Mouse (Mus musculus): ENCODE data around the gene Spata31d1a.
"Not testable (repeated sequence)": the region's sequence is repeated elsewhere in the genome, so short reads cannot be mapped to it uniquely, and the experiment has no call there.

Spata31d1a gene

DNA sequence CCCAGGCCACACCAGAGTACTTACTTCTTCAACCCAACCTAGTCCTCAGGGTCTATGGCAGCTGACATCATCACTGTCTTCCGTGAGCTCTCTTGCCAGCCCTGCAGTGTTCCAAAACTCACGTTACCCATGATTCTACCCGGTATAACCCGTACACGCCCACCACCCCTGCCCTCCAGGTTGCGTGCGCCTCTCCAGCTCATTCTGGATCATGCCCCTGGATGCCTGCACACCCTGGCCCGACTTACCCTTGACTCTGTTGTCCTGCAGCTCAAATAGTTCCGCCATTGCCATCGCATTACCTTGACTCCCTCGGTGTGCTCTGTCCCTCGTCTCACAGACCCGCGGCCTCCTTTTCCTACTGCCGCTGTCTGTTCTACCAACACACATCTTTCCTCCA, at the start of gene Spata31d1a:
Gene Spata31d1a (minus strand): TSS at position 101 of the 400 bp plus-strand sequence.
- DNase-seq (ENCODE audit: low read depth, low spot score) = peak; percentile 42

DNA sequence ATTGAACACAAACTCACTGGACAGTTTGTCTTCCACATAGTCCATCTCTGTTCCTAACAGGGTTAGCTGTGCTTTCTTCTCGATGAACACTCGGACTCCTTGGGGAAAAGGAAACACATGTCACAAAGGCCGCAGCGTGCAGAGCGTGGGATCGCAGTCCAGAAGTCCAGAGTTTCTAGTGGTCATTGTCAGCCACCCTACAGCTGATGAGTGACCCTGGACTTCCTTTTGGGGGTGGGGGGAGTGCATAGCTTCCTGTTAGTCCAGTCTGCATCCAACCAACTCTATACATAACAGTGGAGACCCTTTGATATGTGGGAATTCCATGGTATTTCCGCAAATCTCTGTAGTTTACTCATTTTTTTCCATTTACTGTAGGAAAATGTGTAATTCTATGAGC, 46.8 kb upstream of the Spata31d1a start:
- no peak for DNase-seq (ENCODE audit: low read depth, low spot score)

DNA sequence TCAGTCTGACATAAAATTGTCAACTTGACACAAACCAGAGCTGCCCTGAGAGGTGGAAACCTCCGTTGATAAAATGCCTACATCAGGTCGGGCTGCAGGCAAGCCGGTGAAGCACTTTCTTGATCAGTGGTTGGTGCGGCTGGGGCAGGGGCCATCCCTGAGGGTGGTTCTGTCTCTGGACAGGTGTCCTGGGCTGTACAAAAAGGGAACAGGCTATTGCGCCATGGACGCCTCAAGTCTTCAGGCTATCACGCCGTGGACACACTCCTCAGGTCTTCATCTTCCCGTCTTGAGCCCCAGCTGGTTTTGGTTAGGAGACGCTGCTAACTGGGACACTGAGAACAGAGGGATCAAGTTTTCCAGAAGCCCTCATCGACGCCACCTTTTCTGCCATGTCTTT, 40.2 kb upstream of the Spata31d1a start:
- no peak for DNase-seq (ENCODE audit: low read depth, low spot score)

DNA sequence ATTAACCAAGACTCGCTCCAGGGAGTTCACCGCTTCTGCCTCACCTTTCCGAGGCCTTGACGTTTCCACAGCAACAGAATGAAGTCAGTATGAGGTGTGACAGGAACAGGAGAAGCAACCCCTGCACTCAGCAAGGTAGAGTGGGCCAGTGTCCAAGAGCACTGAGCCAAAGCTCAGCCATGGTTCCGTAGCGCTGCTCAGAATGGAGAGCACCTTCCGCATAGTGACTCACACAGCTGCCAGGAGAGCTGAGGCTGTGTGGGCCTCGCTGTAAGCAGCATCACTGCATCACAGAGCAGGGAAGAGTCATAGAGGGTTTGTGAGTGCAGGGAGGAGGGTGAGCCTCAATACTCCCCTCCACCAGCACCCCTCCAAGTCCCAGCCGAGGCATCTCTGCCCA, 36.6 kb upstream of the Spata31d1a start, which contains the start of gene 1700014D04Rik:
Gene 1700014D04Rik (minus strand): TSS at position 42 of the 400 bp plus-strand sequence.
- DNase-seq (ENCODE audit: low read depth, low spot score) = no peak

DNA sequence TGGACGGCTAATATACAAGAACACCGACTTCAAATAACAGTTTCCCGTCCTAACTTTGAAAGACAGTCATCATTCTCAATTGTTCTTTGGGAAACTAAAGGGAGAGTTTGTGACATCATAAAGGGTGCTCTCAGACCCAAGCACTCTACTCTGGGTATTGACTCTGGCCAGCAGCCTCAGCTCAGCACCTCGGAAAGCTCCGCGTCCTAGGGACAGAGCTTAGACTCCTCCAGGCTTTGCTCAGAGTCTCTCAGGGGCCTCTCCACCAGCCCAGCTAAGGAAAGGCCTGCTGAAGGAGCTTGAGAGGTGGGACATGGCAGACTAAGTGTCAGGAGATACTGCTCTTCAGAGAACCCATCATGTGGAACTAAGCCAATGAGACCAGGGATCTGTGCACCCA, 36.0 kb upstream of the Spata31d1a start:
- peak; percentile 61 for DNase-seq (ENCODE audit: low read depth, low spot score)

DNA sequence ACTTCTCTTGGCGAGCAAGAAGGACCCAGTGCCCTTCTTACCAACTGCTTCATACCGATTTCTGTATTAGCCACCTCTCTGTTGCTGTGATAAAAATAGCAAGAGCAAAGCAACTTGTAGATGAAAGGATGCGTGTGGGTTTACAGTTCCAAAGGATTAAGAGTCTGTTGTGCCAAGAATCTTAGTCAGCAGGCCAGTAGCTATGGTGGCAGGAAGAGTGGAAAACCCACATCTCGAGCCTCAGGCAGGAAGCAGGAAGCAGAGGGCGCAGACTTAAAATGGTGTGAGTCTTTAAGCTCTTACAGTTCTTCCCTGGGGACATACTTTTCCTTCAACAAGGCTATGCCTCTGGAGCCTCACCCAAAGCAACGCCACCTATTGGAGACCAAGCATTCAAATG, 35.3 kb upstream of the Spata31d1a start:
- no peak for DNase-seq (ENCODE audit: low read depth, low spot score)

DNA sequence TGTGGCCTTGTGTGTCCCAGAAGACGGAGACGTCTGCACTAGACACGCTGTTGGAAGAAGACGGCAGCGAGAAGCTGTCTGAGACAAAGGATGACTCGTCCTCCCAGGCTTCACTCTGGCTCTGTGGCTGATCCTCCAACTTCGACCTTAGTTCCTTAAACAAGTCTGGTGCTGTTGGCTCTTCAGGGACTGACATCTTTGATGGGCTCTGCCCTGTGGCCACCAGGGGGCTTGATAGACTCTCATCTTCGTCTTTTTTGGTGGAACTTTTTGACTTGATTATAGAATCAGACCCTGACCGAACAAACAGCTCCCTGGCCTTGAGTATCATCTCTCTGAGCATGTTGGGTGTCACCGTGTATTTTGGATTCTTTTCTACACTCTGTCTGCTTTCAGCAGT, 31.6 kb upstream of the Spata31d1a start:
- DNase-seq (ENCODE audit: low read depth, low spot score) = peak; percentile 59

DNA sequence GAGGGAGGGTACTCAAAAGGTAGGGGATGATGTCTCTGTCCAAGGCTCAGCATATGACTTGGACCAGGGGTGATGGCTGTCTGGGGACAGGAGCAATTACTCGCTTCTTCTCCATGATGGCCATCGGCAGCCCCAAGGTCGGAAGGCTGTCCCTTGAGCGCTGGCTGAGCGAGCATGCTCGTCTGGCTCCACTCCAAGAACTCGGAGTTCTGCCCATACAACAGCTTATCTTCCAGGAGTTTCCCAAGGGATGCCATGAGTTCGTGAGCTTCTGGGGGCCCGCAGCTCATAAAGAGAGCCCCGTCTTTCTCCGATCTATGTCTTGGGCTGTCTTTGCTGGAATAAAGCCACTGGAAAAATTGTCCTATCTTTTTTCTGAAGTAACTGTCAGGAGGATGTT, 31.0 kb upstream of the Spata31d1a start:
- no peak for DNase-seq (ENCODE audit: low read depth, low spot score)

DNA sequence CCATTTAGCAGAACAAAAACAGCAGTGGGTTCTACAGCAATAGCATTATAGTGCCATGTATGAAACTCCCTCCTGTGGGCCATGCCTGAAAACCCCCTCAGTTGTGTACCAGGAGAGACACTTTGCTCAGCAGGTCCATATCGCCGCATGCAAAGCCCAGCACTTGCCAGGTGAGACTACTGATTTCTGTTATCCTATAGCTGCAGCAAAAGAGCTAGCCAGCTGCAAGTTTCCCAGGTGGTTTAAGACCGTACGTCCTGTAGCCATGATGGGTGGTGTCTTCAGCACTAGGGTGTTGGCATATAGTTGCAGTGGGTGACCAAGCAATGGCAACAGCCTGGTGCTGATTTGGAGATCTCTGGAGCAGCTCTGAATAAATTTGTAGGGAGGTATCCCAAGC, 29.3 kb upstream of the Spata31d1a start:
- no peak for DNase-seq (ENCODE audit: low read depth, low spot score)

DNA sequence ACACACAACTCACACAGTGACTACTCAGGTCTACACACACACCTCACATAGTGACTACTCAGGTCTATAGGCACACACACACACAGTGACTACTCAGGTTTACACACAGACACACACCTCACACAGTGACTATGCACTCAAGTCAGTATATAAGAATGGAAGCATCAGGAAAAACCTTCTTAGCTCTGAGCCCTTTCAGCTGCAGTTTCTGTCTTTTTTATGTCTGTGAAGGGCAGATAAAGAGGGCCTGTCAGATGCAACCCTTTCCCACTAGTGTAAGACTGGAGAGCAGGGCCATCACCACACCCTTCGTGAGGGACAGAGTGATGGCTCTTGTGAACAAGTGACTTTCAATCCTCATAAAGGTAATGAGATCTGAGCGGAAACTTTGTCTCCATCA, 28.3 kb upstream of the Spata31d1a start:
- DNase-seq (ENCODE audit: low read depth, low spot score) = no peak

DNA sequence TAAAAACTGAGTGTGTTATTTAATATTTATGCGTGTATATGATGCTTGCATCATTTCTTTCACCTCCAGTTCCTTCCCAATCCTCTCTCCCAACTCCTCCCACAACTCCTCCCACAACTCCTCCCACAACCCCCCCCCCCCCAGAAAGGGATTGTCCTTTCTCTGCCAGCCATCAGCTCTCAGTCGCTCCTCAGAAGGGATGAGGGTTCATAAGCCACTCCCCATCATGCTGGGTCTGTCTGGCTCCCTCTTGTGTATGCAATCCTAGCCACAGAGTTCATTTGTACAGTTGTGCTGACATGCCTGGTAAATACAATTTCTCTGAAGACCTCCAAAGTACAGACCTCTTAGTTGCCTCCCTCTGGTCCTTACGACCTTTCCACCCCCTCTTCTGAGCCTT, 25.1 kb upstream of the Spata31d1a start:
- peak; percentile 90 for DNase-seq (ENCODE audit: low read depth, low spot score)

DNA sequence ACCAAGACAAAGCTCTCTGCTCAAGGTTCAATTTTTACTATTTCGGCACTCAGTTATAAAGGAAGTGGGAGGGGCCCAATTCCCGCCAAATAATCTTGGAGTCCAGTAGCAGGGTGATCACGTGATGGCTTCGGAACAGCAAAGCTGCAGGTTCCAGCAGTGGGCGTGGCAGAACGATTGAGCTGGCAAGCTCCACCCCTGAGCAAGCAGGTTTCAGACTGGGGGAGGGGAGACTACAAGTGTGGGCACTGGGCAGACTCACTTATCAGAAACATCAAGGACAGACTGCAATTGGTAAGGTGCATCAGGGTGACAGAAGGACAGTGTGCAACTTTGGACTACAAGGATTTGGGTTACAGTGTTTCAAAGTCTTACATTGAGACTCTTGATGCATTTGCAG, 24.2 kb upstream of the Spata31d1a start:
- DNase-seq (ENCODE audit: low read depth, low spot score) = peak; percentile 58

DNA sequence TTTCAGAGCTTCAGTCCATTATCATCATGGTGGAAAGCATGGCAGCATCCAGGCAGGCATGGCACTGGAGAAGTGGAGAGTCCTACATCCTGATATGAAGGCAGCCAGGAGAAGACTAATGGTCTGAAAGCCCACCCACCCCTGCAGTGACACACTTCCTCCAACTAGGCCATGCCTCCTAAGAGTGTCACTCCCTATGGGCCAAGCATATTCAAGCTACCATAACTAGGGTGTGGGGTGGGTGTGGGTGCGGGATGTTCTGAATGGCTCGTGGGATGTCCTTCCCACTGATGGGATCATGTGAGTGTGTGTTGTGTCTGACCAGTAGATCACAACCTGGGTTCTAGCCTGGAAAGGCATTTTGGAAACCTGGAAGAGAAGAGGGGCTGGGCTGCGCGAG, 23.8 kb upstream of the Spata31d1a start:
- peak; percentile 31 for DNase-seq (ENCODE audit: low read depth, low spot score)

DNA sequence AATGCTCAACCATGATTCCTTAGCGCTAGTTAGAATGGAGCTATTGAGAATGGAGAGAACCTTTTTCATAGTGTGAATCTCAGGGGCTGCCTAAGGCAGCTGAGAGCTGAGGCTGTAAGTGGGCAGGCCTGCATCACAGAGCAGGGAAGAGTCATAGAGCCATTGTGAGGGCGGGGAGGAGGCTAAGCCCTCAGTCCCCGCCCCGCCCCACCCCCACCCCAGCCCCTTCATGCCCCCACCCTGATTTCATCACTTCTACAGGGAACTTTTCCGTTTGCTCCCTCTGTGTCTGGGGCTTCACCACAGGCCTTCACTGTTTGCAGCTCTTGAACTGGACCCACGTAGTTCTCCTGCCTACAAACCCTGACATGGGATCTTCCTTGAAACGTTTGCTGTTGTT, 21.5 kb upstream of the Spata31d1a start, which contains the start of gene Spata31d1d:
Gene Spata31d1d (minus strand): TSS at position 101 of the 400 bp plus-strand sequence.
- no peak for DNase-seq (ENCODE audit: low read depth, low spot score)

DNA sequence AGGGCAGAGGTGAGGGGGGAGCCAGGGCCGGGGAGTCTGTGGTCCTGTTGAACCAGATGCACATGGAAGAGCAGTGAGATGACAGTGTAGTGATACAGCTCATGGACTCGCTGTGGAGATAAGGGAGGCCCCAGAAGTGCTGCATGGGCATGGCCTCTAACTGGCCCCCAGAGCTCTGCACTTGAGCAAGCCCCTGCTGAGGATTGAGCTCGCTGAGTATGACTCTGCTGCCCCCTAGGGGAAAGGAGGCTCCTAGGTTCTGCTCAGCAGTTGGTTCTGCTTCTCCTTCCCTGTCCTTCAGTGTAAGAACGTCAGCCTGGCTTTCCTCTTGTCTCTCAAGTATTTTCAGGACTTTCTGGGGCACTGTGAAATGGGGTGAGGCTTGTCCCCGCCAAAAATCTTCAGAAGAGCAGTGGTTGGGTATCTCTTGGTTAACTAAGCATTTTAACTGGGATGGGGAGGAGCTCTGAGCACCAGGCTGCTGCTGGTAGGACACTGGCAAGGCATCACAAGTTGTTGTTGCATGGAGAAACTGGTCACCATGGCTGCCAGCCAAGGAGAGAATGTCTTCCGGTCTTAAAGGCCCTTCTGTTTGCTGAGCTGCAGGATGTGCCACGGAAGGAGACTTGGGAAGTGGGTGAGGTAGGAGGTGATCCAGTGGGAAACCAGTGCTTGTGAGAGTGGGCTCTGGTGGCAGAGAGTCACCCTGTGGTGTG, 18.4 kb upstream of the Spata31d1a start:
- DNase-seq (ENCODE audit: low read depth, low spot score) = peak; percentile 87

DNA sequence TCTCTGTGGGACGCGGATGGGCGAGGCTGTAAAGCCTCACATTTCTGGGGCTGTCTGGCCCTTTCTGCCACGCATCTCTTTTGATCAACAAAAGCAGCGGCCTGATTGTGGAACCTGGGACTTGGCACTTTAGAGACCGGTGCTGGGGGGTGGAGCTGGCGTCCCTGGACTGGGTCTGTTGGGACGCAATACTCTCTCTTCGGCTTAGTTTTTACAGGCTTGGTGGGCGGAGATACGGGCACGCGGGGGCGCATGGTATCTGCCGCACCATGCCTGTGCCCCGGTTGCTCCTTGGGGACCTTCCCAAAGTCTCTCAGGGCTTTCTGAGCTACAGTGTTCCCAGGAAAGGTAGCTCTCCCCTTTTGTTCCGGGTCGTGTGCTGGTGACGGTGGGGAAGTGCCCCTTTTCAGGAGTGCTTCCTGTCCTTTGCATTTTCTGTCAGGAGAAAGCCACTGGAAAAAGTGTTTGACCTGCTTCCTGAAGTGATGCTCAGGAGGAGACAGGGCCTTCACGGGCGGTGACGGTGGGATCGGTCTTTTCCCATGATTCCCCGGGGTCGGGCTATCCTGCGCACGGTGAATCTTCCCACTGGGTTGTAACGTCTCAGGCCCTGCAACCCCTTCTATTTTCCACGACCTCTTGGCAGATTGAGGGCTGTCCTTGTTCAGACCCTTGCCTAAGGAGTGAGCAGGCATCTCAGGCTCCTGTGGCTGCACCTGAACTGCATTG, 16.2 kb upstream of the Spata31d1a start:
- DNase-seq (ENCODE audit: low read depth, low spot score) = peak; percentile 69

DNA sequence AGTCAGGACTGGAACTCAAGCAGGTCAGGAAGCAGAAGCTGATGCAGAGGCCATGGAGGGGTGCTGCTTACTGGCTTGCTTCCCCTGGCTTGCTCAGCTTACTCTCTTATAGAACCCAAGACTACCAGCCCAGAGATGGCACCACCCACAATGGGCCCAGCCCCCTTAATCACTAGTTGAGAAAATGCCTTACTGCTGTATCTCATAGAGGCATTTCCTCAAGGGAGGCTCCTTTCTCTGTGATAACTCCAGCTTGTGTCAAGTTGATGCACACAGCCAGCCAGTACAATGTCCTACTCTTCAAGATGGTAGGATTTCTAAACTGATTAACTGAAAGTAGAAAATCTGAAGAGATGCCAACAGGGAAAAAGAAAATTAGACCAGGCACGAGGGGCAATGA, 12.0 kb upstream of the Spata31d1a start:
- DNase-seq (ENCODE audit: low read depth, low spot score) = not testable (repeated sequence)

DNA sequence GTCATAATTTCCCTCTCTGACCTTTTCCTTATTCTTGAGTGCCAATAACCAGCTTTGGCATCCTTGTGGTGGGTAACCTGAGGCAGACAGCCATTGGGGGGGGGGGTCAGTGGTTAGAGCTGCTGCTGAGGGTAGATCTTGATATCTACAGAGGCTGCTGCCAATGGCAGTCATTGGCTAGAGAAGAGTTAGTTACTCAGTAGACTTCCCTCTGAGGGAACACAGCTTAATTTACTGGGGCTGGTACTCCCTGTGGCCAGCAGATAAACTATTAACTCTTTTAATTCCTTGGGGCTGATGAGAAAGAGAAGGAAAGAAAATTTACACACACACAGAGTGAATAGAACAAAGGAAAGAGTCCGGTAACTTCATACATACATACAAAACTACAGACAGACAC, 9.3 kb upstream of the Spata31d1a start:
- DNase-seq (ENCODE audit: low read depth, low spot score) = no peak

DNA sequence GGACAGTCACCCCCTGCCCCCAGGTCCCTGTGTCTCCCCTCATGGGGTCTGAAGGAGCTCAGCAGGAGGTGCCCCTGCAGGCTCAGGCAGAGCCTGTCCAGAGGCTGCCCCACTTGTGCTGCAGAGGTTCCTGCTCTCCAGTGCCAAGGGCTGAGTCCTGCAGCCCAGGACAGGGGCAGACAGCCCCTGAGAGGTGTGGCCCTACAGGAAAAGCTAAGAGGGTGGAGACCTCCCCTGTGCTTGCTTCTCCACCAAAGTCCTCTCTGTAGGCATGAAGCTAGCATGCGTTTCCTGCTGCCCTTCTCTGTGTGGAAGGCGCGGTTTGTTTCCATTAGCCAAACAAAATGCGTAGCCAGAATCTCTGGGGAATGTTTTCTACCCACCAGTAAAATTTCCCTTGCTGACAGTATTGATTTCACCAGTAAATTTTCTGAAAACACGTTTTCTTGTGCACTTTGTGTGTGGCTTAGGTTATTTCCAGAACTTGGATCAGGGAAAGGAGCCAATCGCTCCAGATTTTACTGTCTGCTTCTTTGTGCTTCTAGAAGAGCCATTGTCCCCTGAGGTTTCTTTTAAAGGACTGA, 8.8 kb upstream of the Spata31d1a start:
- DNase-seq (ENCODE audit: low read depth, low spot score) = not testable (repeated sequence)

DNA sequence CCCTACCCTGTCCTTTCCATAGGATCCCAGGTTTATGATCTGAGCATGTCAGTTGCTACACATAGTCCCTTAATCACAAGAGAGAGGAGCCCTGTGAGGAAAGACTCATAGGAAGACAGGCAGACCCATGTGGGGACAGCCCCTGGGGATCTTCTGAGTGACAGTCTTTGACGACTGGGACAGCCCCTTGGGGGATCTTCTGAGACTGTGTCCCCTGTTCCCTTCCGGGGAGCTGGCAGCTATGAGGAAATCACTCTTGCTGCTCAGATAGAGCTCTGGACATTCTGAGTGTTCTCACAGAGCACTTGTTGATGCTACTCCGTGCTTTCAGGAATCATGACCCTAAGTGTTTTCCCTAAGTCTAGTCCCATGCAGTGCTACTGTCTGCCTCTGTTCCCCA, 3.6 kb upstream of the Spata31d1a start:
- no peak for DNase-seq (ENCODE audit: low read depth, low spot score)

DNA sequence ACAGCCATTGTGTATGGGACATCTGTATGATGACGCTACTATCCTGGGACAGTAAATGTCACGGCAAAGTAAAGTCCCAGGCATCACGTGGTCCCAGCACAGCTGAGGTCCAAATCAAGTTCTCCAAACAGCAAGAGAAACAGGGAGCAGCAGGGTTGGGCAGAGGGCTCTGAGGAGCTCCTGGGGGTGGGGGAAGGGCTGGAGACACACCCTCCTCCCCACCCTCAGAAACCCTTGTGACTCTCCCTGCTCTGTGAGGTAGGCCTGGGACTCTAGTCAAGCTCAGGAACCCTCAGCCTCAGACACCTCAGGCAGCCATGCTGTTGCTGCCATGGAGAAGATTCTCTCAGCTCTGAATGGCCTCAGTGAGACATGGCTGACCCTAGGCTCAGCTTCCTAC, 1.9 kb upstream of the Spata31d1a start, which contains the start of gene Spata31d1b:
Gene Spata31d1b (plus strand): TSS at position 301 of the 400 bp plus-strand sequence.
- peak; percentile 37 for DNase-seq (ENCODE audit: low read depth, low spot score)

DNA sequence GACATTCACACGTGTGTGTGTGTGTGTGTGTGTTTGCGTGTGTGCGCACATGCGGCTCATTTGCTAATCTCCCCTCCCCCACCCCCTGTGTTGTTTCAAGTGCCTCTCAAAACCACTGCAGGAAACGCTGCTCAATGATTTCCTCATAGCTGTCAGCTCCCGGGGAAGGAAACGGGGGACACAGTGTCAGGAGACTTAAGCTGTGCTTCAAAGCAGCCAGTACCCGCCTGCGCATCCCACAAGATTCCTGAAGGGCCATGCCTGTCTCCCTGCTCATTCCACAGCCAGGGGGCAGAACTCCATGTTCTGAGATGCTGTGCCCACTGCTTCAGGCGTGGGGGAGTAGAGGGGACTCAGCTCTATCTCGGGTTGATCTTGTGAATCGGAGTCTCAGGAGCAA, 5.6 kb downstream of the Spata31d1a start:
- DNase-seq (ENCODE audit: low read depth, low spot score) = peak; percentile 48

DNA sequence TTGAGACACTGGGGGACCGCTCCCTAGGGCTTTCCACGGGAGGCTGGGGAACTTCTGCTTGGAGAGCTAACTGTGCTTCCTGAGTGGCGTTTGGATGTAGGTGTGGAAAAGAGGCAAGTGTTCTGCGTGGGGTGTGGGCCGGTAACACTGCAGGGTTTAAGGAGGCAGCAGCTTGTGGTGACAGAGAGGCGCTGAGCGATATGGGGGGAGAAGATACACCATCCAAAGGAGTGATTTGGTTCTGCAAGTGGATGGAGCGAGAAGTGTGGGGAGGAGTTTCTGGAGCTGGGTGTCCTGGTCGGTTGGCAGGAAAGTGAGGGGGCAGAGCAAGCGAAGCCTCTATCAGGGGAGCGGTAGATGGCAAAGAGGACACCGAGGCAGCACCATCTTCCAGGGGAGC, 6.6 kb downstream of the Spata31d1a start:
- DNase-seq (ENCODE audit: low read depth, low spot score) = no peak

Data from R1 (cell line).